ENCODE assay signal across 7 mouse cellular contexts in the genomic region with DNA sequence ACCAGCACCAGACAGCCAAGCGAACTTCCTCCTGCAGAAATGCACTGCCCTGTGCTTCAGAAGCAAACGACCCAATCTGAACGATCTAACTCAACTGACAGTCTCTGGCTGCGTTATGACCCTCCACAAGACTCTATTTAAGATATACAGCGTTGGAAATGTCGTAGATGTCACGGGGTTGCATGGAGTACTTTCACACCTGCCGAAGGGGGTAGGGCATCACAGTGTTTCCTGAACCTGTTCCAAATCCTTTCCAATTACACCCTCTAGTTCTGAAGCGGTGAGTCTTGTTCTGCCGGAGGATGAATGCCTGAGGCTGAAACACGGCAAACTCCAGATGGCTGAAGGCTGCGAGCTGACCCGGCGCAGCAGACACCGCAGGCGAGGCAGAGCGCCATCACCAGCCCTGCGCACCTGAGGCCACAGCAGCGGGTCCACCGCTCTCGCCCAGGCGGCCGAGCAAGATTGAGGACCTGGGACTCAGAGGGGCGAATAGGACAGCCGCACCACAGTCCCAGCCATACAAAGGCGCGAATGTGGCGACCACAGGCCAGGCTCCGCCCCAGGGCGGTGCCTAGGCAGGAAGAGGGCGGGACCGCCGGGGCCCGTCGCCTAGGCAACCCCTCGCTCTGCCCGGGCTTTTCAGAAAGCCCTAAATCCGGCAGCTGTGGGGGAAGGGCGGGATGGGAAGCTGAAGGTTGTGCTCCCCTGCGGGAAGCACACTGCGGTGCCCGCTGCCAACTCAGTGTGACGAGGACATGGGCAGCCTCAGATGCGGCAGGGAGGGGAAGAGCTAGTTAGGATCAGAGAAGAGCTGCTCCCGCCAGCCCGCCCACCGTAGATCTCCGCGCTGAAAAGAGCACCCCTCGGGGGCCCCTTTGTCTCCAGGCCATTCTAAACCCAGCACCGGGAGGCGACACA. TPM values are rescaled to one million over a fixed set of nuclear protein-coding genes. Genes with fewer than 3 reads are reported as not detected.
A peak's percentile ranks its signal among the peaks of the same experiment; 100 is the strongest.
DNase-seq lines count a peak whose midpoint lies in the region; ATAC-seq lines count a peak whose summit lies in the region.

A gene (plus strand): TSS at position 773 of the 921 bp plus-strand sequence.

- peak; percentile 97 for DNase-seq in adrenal gland, postnatal 10 days
- peak; percentile 98 for DNase-seq in embryonic facial prominence, embryonic 10.5 days (ENCODE audit: low spot score)
- DNase-seq in kidney, adult 11 months, result peak; percentile 95
- peak; percentile 97 for DNase-seq in limb, embryonic 10.5 days (ENCODE audit: low spot score)
- peak; percentile 95 for DNase-seq in spleen, adult 12 weeks (ENCODE audit: low spot score)

- H3K27ac ChIP-seq in embryonic facial prominence, embryonic 10.5 days (replicated peaks), result peak within 1 kb of the TSS; percentile 99
- H3K27ac ChIP-seq in limb, embryonic 10.5 days, result peak within 1 kb of the TSS; percentile 97
- H3K27ac ChIP-seq in midbrain, embryonic 13.5 days, result peak within 1 kb of the TSS; percentile 100

- ATAC-seq in granulocyte monocyte progenitor cell, adult 5-6 weeks (replicated peaks; ENCODE audit: poor library complexity, severe bottlenecking), result peak; percentile 36
- peak; percentile 84 for ATAC-seq in midbrain, embryonic 13.5 days

- peak within 1 kb of the TSS; percentile 93 for H3K9ac ChIP-seq in midbrain, embryonic 13.5 days (replicated peaks)

- peak within 1 kb of the TSS; percentile 94 for H3K4me3 ChIP-seq in embryonic facial prominence, embryonic 10.5 days
- H3K4me3 ChIP-seq in limb, embryonic 10.5 days, result peak within 1 kb of the TSS; percentile 92
- peak within 1 kb of the TSS; percentile 89 for H3K4me3 ChIP-seq in midbrain, embryonic 13.5 days (replicated peaks)

- under 1% methylated on average over 52 of the region's 52 CpGs for WGBS in embryonic facial prominence, embryonic 10.5 days
- WGBS in limb, embryonic 10.5 days, result under 1% methylated on average over 52 of the region's 52 CpGs
- under 1% methylated on average over 52 of the region's 52 CpGs for WGBS in midbrain, embryonic 13.5 days

- H3K4me1 ChIP-seq in embryonic facial prominence, embryonic 10.5 days, result peaks cover 41% of the 10 kb centered on the region
- H3K4me1 ChIP-seq in limb, embryonic 10.5 days, result peaks cover 38% of the 10 kb centered on the region
- H3K4me1 ChIP-seq in midbrain, embryonic 13.5 days (replicated peaks), result peaks cover 35% of the 10 kb centered on the region

- H3K9me3 ChIP-seq in embryonic facial prominence, embryonic 10.5 days, result no peaks in the 10 kb centered on the region
- H3K9me3 ChIP-seq in limb, embryonic 10.5 days (replicated peaks), result no peaks in the 10 kb centered on the region
- H3K9me3 ChIP-seq in midbrain, embryonic 13.5 days, result no peaks in the 10 kb centered on the region

- no peaks in the 10 kb centered on the region for H3K36me3 ChIP-seq in embryonic facial prominence, embryonic 10.5 days (replicated peaks)
- no peaks in the 10 kb centered on the region; the same call in 1 of the 2 replicates for H3K36me3 ChIP-seq in limb, embryonic 10.5 days
- no peaks in the 10 kb centered on the region for H3K36me3 ChIP-seq in midbrain, embryonic 13.5 days

- peak within 1 kb of the TSS; percentile 78 for H3K4me2 ChIP-seq in midbrain, embryonic 13.5 days (replicated peaks)

- 0 out of 2 replicates have a peak, but pooled peaks cover 4% of the 10 kb centered on the region for H3K27me3 ChIP-seq in embryonic facial prominence, embryonic 10.5 days (replicated peaks; ENCODE audit: low read depth, poor library complexity, severe bottlenecking)
- H3K27me3 ChIP-seq in limb, embryonic 10.5 days (ENCODE audit: low read depth, poor library complexity, severe bottlenecking), result no peaks in the 10 kb centered on the region
- peaks cover 3% of the 10 kb centered on the region; the same call in 1 of the 2 replicates for H3K27me3 ChIP-seq in midbrain, embryonic 13.5 days

RNA-seq across cellular contexts. Expression of the gene that starts here (rescaled TPM):
- total RNA-seq in adrenal gland, postnatal 10 days (2021), result 10 to 100 TPM; 31.2 to 35.7 TPM
- polyA plus RNA-seq in embryonic facial prominence, embryonic 10.5 days (2016; fragmentation: Nextera tagmentation; extraction: Ambion mirVana), result 31.1 and 32.6 TPM in 2 replicates
- total RNA-seq in granulocyte monocyte progenitor cell, adult 5-6 weeks (2014; fragmentation: Nextera tagmentation), result 33.8 and 43.3 TPM in 2 replicates
- total RNA-seq in granulocyte monocyte progenitor cell, adult 5-6 weeks (2017), result 40.8 and 49.2 TPM in 2 replicates
- polyA plus RNA-seq in limb, embryonic 10.5 days (2016; fragmentation: Nextera tagmentation; extraction: Ambion mirVana), result 39.7 and 40.8 TPM in 2 replicates
- 46.1 and 46.7 TPM in 2 replicates for polyA plus RNA-seq in midbrain, embryonic 13.5 days (2015; fragmentation: Nextera tagmentation; extraction: Ambion mirVana)

Comparison
In these comparisons a context has a peak if more than half of its experiments do, and no peak if none do; other contexts are left out.
1. Peak in every context shown above with its lines: DNase-seq, ATAC-seq, H3K4me3 ChIP-seq and H3K27ac ChIP-seq.